Mouse (Mus musculus) naive thymus-derived CD4-positive, alpha-beta T cell, adult 2 months (primary cell): ENCODE data around the gene Neurog1.

Source experiments
- DNase-seq: peaks from one replicate; pipeline ENCODE4 v3.0.0-alpha.2; 2011; ENCODE audit warnings: low read depth

Gene Neurog1

GRCm38 (mm10) chr13:56258196-56259020 lies 6.4 kb upstream of the Neurog1 start:
- DNase-seq, result no peak

- DNase-seq, result no peak
Observed at GRCm38 (mm10) chr13:56257469-56258153, 5.6 kb upstream of the Neurog1 start.

DNA sequence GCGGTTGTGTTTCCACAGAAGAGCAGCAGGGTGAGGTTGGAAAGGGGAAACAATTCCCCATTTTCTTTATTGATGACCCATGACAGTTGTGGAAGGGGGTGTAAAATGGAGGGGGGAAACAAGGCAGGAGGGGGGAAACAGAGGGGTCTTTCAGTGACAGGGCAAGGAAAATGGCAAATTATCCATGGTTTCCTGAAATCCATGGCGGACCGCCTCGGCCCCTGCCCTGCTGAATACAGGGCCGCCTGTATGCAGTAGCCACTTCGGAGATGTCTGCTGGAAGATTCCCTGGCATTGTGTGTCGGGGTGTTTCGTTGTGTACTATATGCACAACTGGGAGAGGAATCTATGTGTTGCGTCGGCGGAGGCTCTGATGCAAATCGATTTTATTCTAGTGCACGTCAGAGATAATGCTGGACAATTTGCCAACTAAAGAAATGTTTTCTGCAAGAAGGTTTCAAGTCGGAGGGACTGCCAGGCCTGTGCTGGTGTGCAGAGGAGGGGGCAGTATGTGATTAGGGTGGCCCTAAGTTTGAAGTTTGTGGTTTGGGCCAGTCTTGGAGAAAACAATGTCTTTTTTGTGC lies 4.8 kb upstream of the Neurog1 start:
- no peak for DNase-seq

GRCm38 (mm10) chr13:56253379-56253778 lies 1.4 kb upstream of the Neurog1 start:
- no peak for DNase-seq

DNA sequence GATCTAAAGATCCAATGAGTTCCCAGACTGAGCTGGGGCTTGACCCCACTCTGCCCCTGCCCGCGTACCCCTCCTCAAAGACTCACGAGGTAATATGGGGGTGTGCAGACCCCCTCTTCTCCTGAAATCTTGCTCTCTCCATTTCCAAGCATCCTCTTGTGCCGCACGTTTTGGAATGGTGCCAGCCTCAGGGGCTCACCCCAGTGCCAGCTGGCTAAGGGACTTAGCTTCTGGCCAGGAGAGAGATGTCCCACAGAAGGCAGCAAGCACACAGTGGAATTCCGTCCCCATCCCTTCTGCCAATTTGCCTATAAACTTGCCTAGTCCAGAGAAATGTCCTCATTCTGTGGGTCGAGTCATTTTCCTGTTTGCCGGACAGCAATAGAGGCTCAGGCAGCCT lies 820 bp upstream of the Neurog1 start:
- no peak for DNase-seq

DNA sequence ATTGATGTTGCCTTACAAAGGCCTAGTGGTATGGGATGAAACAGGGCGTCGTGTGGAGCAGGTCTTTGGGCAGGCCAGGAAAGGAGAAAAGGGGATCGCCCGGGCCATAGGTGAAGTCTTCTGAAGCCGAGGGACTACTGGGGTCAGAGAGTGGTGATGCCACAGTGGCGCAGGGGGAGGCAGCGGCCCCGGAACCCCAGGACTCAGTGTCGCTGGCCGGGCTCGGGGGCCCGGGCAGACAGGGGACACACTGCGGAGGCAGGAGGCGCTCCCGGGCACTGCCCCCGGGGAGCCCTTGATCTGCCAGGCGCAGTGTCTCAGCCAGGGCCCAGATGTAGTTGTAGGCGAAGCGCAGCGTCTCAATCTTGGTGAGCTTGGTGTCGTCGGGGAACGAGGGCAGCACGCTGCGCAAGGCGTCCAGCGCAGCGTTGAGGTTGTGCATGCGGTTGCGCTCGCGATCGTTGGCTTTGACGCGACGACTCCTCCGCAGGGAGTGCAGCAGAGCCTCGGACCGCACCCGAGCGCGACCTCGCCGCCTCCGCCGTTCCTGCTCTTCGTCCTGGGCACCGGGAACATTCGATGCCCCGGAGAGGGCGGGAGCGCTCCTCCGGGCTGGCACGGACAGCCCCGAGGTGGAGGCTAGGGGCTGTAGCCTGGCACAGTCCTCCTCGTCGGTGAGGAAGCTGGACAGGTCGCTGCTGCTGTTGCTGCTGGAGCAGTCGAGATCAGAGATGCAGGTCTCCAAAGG lies 613 bp downstream of the Neurog1 start:
- DNase-seq, result no peak

GRCm38 (mm10) chr13:56250551-56251161 lies 1.3 kb downstream of the Neurog1 start:
- no peak for DNase-seq

DNA sequence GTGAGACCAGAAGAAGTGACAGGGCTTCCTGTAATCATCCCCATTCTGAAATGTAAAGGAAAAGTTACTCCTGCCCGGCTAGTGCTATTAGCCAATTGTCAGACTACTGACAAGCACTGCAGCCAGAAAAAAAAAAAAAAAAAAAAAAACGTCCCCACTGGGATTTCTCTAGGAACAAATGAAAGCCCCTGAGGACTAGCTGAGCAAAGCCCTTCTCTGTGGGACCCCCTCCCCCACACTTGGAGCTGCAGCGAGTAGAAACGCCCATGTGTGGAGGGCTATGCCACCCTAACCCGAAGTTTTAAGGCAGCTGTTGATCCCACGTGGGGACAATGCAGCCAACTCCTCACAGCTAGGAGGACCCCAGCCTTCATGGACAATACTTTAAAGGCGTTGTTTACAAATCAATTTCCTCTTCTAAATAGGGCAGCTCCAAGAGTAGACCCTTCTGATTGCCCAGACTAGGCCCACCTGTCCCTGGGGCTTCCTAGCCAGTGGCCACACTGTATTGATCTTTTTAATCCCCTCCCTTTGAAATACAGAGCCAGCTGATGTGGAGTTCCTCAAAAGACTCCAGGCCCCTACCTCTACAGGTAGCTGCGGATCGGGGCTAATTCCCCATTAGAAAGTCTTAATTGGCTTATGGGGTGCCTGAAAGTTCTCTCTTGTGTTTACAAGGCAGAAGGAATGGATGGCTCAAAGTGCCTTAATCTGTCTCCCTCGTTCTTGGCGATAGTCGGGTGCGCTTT lies 2.2 kb downstream of the Neurog1 start:
- DNase-seq, result no peak

GRCm38 (mm10) chr13:56243104-56243503 lies 8.9 kb downstream of the Neurog1 start:
- DNase-seq, result no peak

- no peak for DNase-seq
Observed at GRCm38 (mm10) chr13:56240012-56240770, 11.8 kb downstream of the Neurog1 start.

DNA sequence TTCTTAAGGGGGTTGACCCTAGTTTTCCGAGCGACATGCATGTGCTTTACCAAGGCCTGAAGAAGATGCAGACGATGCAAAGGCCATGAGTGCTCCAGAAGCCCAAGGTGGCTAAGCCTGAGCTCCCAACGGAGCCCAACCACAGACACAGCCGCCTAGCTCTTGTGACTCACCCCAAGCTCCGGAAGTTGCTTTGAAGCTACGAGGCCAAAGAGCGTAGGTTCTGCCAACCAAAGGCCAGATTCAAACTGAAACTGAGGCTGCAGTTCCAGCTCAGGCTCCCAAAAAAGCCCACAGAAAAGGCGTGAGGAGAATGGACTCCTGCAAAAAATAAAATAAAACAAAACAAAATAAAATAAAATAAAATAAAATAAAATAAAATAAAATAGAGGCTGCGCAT lies 14.1 kb downstream of the Neurog1 start:
- peak; percentile 16 for DNase-seq

- no peak for DNase-seq
Observed at GRCm38 (mm10) chr13:56236194-56236593, 15.8 kb downstream of the Neurog1 start.

DNA sequence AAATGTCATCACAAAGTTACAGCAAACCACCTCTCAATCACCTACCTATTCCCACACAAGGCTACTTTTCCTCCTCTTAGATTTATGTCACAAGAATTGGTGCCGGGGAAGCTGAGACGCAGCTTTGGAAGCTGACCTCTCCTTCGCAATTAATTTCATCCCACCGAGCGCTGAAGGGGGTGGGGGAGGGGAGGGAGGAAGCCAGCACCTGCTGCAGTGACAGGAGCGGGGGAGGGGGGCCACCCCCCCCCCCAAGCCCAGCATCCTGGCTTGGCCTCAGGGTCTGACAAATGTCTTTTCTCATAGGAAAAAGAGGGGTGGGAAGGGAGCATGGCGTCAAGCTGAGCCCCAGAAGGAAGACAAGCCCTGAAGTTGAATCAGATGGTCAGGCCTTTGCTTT lies 23.2 kb downstream of the Neurog1 start:
- DNase-seq, result no peak

- no peak for DNase-seq
Observed at GRCm38 (mm10) chr13:56226175-56226954, 25.6 kb downstream of the Neurog1 start.

DNA sequence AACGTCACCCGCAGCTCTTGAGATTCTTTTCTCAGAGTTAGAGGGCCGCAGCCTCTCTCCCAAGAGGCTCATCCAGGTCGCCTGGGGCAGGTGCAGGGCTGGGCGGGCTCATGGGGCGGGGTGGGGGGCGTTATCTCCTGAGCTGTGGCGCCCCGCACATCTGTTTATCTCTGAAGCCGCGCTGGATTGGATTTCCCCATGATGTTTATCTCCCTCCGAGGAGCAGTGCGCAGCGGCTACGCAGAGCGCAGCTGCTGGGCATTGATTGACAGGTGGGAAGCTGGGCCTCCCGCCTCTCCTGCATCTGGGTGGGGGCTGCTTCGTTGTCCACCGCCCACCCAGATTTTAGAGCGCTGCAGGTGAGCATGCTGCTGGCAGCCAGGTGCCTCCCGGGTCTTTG lies 28.3 kb downstream of the Neurog1 start:
- DNase-seq, result no peak

GRCm38 (mm10) chr13:56222849-56223246 lies 29.1 kb downstream of the Neurog1 start:
- DNase-seq, result no peak

DNA sequence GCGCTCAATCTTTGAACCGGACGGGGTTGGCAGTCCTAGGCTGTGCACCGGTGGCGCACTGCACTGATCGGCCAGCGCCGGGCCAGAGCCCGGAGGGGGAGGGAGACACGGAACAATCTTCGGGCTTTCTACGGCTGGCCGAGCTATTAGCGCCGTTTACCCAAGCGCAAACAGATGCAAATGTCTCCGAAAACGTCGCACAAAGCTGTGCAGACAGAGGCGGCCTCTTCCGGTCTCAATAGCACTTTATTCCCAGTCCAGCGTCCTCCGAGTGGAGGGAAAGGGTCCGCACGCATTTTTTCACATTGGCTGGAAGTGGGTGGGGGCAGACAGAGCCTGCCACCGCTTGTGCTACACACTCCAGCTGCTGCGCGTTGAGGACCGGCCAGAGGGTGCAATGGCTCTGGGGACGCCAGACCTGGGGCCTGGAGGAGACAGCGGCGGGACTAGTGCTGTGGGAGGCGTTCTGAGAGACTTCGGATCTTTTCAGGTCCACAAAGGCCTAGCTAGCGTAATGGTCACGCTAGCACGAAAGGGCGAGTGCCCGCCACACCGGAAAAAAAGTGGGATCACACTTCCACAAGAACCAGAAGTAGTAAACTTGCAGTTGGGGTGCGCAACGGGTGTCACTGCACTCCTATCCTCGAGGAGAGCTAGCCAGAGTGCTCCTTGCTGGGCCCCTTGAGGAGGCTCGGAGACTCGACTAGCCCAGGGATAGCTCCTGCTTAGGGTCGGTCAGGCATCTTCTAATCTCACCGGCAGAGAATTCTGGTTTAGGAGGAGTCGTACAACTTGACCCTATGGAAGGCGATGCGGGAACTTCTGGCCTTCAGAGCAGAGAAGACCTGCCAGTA lies 29.7 kb downstream of the Neurog1 start:
- DNase-seq, result no peak

DNA sequence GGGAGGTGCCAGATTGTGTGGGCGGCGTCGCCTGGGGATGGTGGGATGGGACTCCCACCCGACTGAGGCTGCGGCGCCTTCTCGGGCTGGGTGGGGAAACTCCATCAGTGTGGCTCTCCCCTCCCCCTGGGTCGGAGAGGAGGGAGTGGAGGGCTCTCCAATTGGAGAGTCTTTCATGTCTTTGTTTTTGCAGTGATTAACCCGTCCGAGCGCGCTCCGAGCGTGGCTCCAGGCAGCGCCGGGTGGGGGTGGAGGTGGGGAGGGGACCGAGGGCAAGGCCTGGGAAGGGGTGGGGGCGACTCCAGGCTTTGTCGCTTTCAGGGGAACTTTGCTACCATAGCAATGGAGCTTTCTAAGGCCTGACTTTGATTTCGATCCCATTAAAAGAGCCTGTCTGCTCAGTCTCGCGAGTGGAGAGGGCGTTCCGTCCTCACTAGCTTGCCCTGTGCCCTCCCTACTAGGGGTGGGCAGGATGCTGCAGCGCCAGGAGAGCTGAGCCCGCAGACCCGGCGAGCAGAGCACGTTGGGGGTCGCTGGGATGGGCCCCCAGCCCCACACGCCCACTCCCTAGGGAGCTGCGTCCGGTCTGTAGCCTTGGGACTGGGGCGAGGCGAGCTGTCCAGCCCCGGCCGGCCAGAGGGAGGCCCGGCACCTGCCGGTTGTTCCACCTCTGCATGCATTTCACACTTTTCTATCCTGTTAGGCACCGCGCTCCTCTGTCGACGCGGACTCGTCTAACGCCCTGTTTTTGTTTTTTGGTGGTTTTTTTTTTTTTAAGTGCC lies 30.6 kb downstream of the Neurog1 start:
- DNase-seq, result no peak
